26 mouse cellular contexts compared by ENCODE assay signal in the genomic region with DNA sequence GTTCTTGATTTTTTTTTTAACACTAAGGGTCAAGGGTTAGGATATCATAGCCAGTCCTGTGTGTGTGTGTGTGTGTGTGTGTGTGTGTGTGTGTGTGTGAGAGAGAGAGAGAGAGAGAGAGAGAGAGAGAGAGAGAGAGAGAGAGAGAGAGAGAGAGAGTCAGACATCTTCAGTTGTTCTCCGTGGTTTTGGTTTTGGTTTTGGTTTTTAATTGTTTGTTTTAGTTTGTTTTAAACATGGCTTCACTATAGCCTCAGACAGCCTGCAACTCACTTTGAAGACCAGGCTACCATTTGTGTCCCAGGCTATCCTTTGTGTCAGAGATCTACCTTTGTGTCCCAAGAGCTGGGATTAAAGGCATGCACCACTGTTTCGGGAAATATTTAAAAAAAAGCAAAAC.
A peak's percentile ranks its signal among the peaks of the same experiment; 100 is the strongest.
DNase-seq lines count a peak whose midpoint lies in the region; ATAC-seq and TF ChIP-seq lines count a peak whose summit lies in the region.
"Had no signal": no experiment of that assay in that cellular context is flagged by ENCODE, and none has a peak within 500 bp of the region (broad histone marks: within the 10 kb centered on the region; RNA-seq: fewer than 3 reads in every experiment).

No protein-coding gene starts in this region.

- no peak for TF ChIP-seq EP300 in liver, postnatal 0 days (IDR thresholded peaks at IDR 0.05; ENCODE audit: low read depth)

- no peak for DNase-seq in liver, postnatal 0 days
- no peak for DNase-seq in liver
- peak; percentile 19 for DNase-seq in CD4-positive, CD25-positive, alpha-beta regulatory T cell, adult 2 months (ENCODE audit: low read depth, low spot score)
- DNase-seq in midbrain, embryonic 10.5 days (ENCODE audit: low spot score), result no peak
- no peak for DNase-seq in right cerebral cortex, postnatal 36 days (ENCODE audit: low spot score in 2 of 2)
- DNase-seq: adrenal gland, adult 8-10 months; adrenal gland, postnatal 25 days; cerebellum, adult 18-20 months; cerebellum, adult 9-10 months; cerebellum, postnatal 14 days; forebrain, postnatal 0 days; gastrocnemius, postnatal 10 days; gastrocnemius, postnatal 36 days; heart, postnatal 14 days had no signal

- no peak overlapping the region for H3K4me3 ChIP-seq in liver, postnatal 0 days (ENCODE audit: low read depth, low read length)
- H3K4me3 ChIP-seq in midbrain, embryonic 10.5 days, result no peak overlapping the region
- H3K4me3 ChIP-seq: embryonic facial prominence, embryonic 12.5 days; embryonic facial prominence, embryonic 15.5 days; heart, adult 2 months; heart, embryonic 10.5 days; heart, embryonic 13.5 days; hindbrain, embryonic 12.5 days; hindbrain, embryonic 15.5 days had no signal

- no peak overlapping the region for H3K27ac ChIP-seq in liver, postnatal 0 days (ENCODE audit: low read depth)
- H3K27ac ChIP-seq in midbrain, embryonic 10.5 days (replicated peaks), result no peak overlapping the region
- H3K27ac ChIP-seq: embryonic facial prominence, embryonic 12.5 days; embryonic facial prominence, embryonic 15.5 days; heart, adult 2 months; heart, embryonic 10.5 days; heart, embryonic 13.5 days; hindbrain, embryonic 12.5 days; hindbrain, embryonic 15.5 days had no signal

- H3K9ac ChIP-seq in liver, postnatal 0 days (replicated peaks), result no peak overlapping the region
- H3K9ac ChIP-seq: embryonic facial prominence, embryonic 12.5 days; embryonic facial prominence, embryonic 15.5 days; forebrain, postnatal 0 days; heart, embryonic 13.5 days; hindbrain, embryonic 12.5 days; hindbrain, embryonic 15.5 days had no signal

- no peaks in the 10 kb centered on the region for H3K27me3 ChIP-seq in liver, postnatal 0 days (ENCODE audit: insufficient read depth, low read length)
- H3K27me3 ChIP-seq in midbrain, embryonic 10.5 days (ENCODE audit: low read depth, poor library complexity, severe bottlenecking), result no peaks in the 10 kb centered on the region
- H3K27me3 ChIP-seq: embryonic facial prominence, embryonic 12.5 days; embryonic facial prominence, embryonic 15.5 days; heart, embryonic 13.5 days; hindbrain, embryonic 12.5 days; hindbrain, embryonic 15.5 days had no signal

- H3K36me3 ChIP-seq in liver, postnatal 0 days (replicated peaks; ENCODE audit: insufficient read depth, low read length), result no peaks in the 10 kb centered on the region
- no peaks in the 10 kb centered on the region for H3K36me3 ChIP-seq in midbrain, embryonic 10.5 days
- H3K36me3 ChIP-seq: embryonic facial prominence, embryonic 12.5 days; embryonic facial prominence, embryonic 15.5 days; heart, embryonic 10.5 days; heart, embryonic 13.5 days; hindbrain, embryonic 12.5 days; hindbrain, embryonic 15.5 days had no signal

- TF ChIP-seq CTCF in liver, postnatal 0 days (IDR thresholded peaks at IDR 0.05; ENCODE audit: low read depth), result no peak

- no peaks in the 10 kb centered on the region for H3K4me1 ChIP-seq in liver, postnatal 0 days (ENCODE audit: insufficient read depth)
- H3K4me1 ChIP-seq in midbrain, embryonic 10.5 days, result no peaks in the 10 kb centered on the region
- H3K4me1 ChIP-seq: embryonic facial prominence, embryonic 12.5 days; hindbrain, embryonic 12.5 days; hindbrain, embryonic 15.5 days had no signal

- no peak overlapping the region; the same call in 1 of the 2 replicates for H3K4me2 ChIP-seq in liver, postnatal 0 days (ENCODE audit: low read depth, low read length)
- H3K4me2 ChIP-seq: embryonic facial prominence, embryonic 12.5 days; embryonic facial prominence, embryonic 15.5 days; heart, embryonic 13.5 days; hindbrain, embryonic 12.5 days; hindbrain, embryonic 15.5 days had no signal

- no peaks in the 10 kb centered on the region for H3K9me3 ChIP-seq in liver, postnatal 0 days (ENCODE audit: low read length)
- no peaks in the 10 kb centered on the region for H3K9me3 ChIP-seq in midbrain, embryonic 10.5 days (replicated peaks)
- H3K9me3 ChIP-seq: embryonic facial prominence, embryonic 12.5 days; embryonic facial prominence, embryonic 15.5 days; heart, embryonic 10.5 days; heart, embryonic 13.5 days; hindbrain, embryonic 12.5 days; hindbrain, embryonic 15.5 days had no signal

- 54% methylated on average over 2 of the region's 2 CpGs for WGBS in liver, postnatal 0 days (ENCODE audit: insufficient replicate concordance)
- 88% methylated on average over 2 of the region's 2 CpGs for WGBS in midbrain, embryonic 10.5 days

- ATAC-seq in liver, postnatal 0 days, result peak; percentile 8; the same call in 1 of the 2 replicates
- peak; percentile 34 for ATAC-seq in activated CD4-positive, CD25-positive, alpha-beta regulatory T cell, adult 4 months
- peak; percentile 53 for ATAC-seq in inflammation-experienced regulatory T-cells, adult 6 months
- ATAC-seq in frontal cortex, adult (ENCODE audit: low TSS enrichment), result no peak
- ATAC-seq: forebrain, embryonic 14.5 days; forebrain, postnatal 0 days; intestine, embryonic 16.5 days had no signal
